Mouse (Mus musculus): ENCODE data around the gene Zfhx3. TPM values are rescaled to one million over a fixed set of nuclear protein-coding genes. Genes with fewer than 3 reads are reported as not detected.

Zfhx3 gene
- total and polyA plus RNA-seq, 3 experiments = 0.23 to 2.5 TPM; not detected in 1

GRCm38 (mm10) chr8:108915425-108915824 lies 973.0 kb downstream of the Zfhx3 start (continued):
- TF ChIP-seq TCF12 (IDR thresholded peaks at IDR 0.05; ENCODE audit: low read depth, low read length) (peak; percentile 32), TBP (IDR thresholded peaks at IDR 0.05; ENCODE audit: low read depth, low read length) (0 out of 2 replicates have a peak, but pooled peaks have one; percentile 54), ZKSCAN1 (IDR thresholded peaks at IDR 0.05; ENCODE audit: low read depth, low read length) (no peak)

DNA sequence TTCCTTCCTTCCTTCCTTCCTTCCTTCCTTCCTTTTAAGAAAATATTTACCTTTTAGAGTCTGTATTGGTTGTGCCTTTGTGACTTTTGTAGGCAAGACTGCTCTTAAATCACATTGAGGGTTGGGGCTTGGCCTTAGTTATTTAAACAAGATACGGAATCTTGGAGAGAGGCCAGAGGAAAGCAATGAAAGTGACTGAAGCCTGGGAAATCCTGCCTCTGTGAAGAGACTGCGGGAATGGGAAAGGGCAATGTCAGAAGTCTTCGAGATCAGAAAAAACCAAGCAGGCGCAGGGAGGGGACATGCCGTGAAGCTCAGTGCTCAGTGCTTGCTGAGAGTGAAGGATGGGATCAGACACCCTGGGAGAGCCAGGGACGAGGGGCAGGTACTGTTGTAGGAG lies 973.4 kb downstream of the Zfhx3 start:
- Histone ChIP-seq H3K27ac (ENCODE audit: control insufficient read depth, low read depth, low read length) (peak overlapping the region; percentile 29), H3K9ac (ENCODE audit: control insufficient read depth, low read depth, low read length, poor library complexity, severe bottlenecking) (no peak overlapping the region), H3K79me2 (ENCODE audit: control insufficient read depth, insufficient read depth, low read length, poor library complexity) (no peaks in the 10 kb centered on the region; the same call in 1 of the 2 replicates), H3K4me3 (ENCODE audit: control insufficient read depth in 1 of 2, insufficient read depth in 1 of 2, low read depth in 2 of 2, low read length in 2 of 2) (no peak overlapping the region), H3K27me3 (ENCODE audit: control insufficient read depth in 1 of 2, insufficient read depth in 2 of 2, low read length in 2 of 2) (no peaks in the 10 kb centered on the region), H3K36me3 (ENCODE audit: control insufficient read depth in 1 of 2, insufficient read depth in 2 of 2, low read length in 2 of 2) (peaks cover 0 to 14% of the 10 kb centered on the region in 2 experiments; a peak in 2 of 4 replicates), H3K4me1 (ENCODE audit: control insufficient read depth in 1 of 2, insufficient read depth in 2 of 2, low read length in 2 of 2) (peaks cover 0 to 19% of the 10 kb centered on the region in 2 experiments; a peak in 3 of 4 replicates), H3K9me3 (replicated peaks; ENCODE audit: insufficient read depth, low read length) (no peaks in the 10 kb centered on the region)
- TF ChIP-seq USF1 (IDR thresholded peaks at IDR 0.05; ENCODE audit: low read depth, low read length) (no peak), MXI1 (IDR thresholded peaks at IDR 0.05; ENCODE audit: low read depth, low read length) (no peak), SIN3A (IDR thresholded peaks at IDR 0.05; ENCODE audit: low read length) (no peak), MYB (IDR thresholded peaks at IDR 0.05; ENCODE audit: low read depth, low read length) (no peak), MYC (IDR thresholded peaks at IDR 0.05; ENCODE audit: low read depth, low read length) (no peak), KAT2A (conservative IDR thresholded peaks at IDR 0.05; ENCODE audit: low read depth, low read length) (no peak), ZC3H11A (IDR thresholded peaks at IDR 0.05; ENCODE audit: low read depth, low read length) (no peak), GATA1 (IDR thresholded peaks at IDR 0.05; ENCODE audit: low read depth, low read length) (no peak), BHLHE40 (IDR thresholded peaks at IDR 0.05; ENCODE audit: borderline replicate concordance, low read depth, low read length) (no peak), POLR2AphosphoS2 (IDR thresholded peaks at IDR 0.05; ENCODE audit: low read length) (no peak), RAD21 (IDR thresholded peaks at IDR 0.05; ENCODE audit: low read depth, low read length) (no peak), NRF1 (IDR thresholded peaks at IDR 0.05; ENCODE audit: insufficient read depth, low read depth, low read length, poor library complexity, severe bottlenecking) (no peak), ZKSCAN1 (IDR thresholded peaks at IDR 0.05; ENCODE audit: low read depth, low read length) (no peak), JUND (IDR thresholded peaks at IDR 0.05; ENCODE audit: low read depth, low read length) (no peak), CHD2 (IDR thresholded peaks at IDR 0.05; ENCODE audit: low read length) (no peak)
- DNase-seq (ENCODE audit: low read depth, low spot score) = no peak

DNA sequence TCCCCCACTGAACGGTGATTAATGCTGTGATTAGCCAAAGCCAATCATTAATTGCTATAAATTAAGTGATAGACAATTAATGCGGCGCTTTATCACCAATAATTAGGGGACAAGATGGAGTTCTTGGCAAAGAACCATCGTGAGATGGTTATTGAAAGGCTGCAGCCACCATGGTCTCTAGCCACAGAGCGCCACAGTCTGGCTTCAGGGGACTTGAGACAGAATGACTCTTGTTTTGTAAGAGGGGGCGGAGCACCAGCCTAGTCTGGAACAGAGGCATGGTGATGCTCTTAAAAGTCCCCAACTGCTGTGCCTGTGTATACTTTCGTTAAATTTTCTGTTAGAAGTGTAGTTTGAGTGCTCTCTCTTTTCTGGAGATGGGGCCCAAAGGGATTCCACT lies 977.7 kb downstream of the Zfhx3 start:
- no peak for TF ChIP-seq EP300 (IDR thresholded peaks at IDR 0.05; ENCODE audit: low read depth in 1 of 2, low read length in 2 of 2)
- TF ChIP-seq NRF1 (IDR thresholded peaks at IDR 0.05; ENCODE audit: insufficient read depth, low read depth, low read length, poor library complexity, severe bottlenecking) = no peak
- no peak for TF ChIP-seq ZNF384 (IDR thresholded peaks at IDR 0.05; ENCODE audit: low read depth, low read length)
- H3K9me3 ChIP-seq (replicated peaks; ENCODE audit: insufficient read depth, low read length) = no peaks in the 10 kb centered on the region

More for the DNA sequence above, 977.7 kb downstream of the Zfhx3 start:
- Histone ChIP-seq H3K79me2 (ENCODE audit: control insufficient read depth, insufficient read depth, low read length, poor library complexity) (no peaks in the 10 kb centered on the region), H3K27me3 (ENCODE audit: control insufficient read depth in 1 of 2, insufficient read depth in 2 of 2, low read length in 2 of 2) (no peaks in the 10 kb centered on the region), H3K4me3 (ENCODE audit: control insufficient read depth in 1 of 2, insufficient read depth in 1 of 2, low read depth in 2 of 2, low read length in 2 of 2) (no peak overlapping the region), H3K36me3 (ENCODE audit: control insufficient read depth in 1 of 2, insufficient read depth in 2 of 2, low read length in 2 of 2) (peaks cover 0 to 12% of the 10 kb centered on the region in 2 experiments; a peak in 2 of 4 replicates), H3K27ac (ENCODE audit: control insufficient read depth, low read depth, low read length) (no peak overlapping the region), H3K9ac (ENCODE audit: control insufficient read depth, low read depth, low read length, poor library complexity, severe bottlenecking) (no peak overlapping the region), H3K4me1 (ENCODE audit: control insufficient read depth in 1 of 2, insufficient read depth in 2 of 2, low read length in 2 of 2) (peaks cover 0 to 18% of the 10 kb centered on the region in 2 experiments; a peak in 3 of 4 replicates)
- DNase-seq (ENCODE audit: low read depth, low spot score) = no peak

All from MEL (cell line).